Mouse (Mus musculus) adipocyte (in vitro differentiated cells): ENCODE data around the gene Sgta.
"Not testable (repeated sequence)": the region's sequence is repeated elsewhere in the genome, so short reads cannot be mapped to it uniquely, and the experiment has no call there.

Source experiments
- DNase-seq: peaks from one replicate; pipeline ENCODE4 v3.0.0-alpha.2; 2016; ENCODE audit warnings: low spot score

Sgta gene

GRCm38 (mm10) chr10:81057406-81058130 is 2.4 kb downstream of the Sgta start:
- peak; percentile 86 for DNase-seq

- not testable (repeated sequence) for DNase-seq
These were observed 4.1 kb downstream of the Sgta start for GRCm38 (mm10) chr10:81055802-81056340.

GRCm38 (mm10) chr10:81055169-81055568 is 4.8 kb downstream of the Sgta start:
- DNase-seq, result no peak

GRCm38 (mm10) chr10:81052577-81052976 is 7.4 kb downstream of the Sgta start:
- no peak for DNase-seq

- no peak for DNase-seq
These were observed 8.8 kb downstream of the Sgta start for GRCm38 (mm10) chr10:81051133-81051532.

- no peak for DNase-seq
These were observed 9.3 kb downstream of the Sgta start for GRCm38 (mm10) chr10:81050645-81051044.

- DNase-seq, result not testable (repeated sequence)
These were observed 14.7 kb downstream of the Sgta start for GRCm38 (mm10) chr10:81045246-81045645.

GRCm38 (mm10) chr10:81041458-81042175 is 18.4 kb downstream of the Sgta start:
- DNase-seq, result peak; percentile 65

GRCm38 (mm10) chr10:81036988-81037580 is 22.9 kb downstream of the Sgta start, which contains the start of gene Slc39a3:
Gene Slc39a3, minus strand, starts transcription at chr10:81037426.
- DNase-seq, result peak; percentile 97

GRCm38 (mm10) chr10:81036251-81036650 is 23.7 kb downstream of the Sgta start:
- DNase-seq, result peak; percentile 37

GRCm38 (mm10) chr10:81033586-81033985 is 26.4 kb downstream of the Sgta start:
- no peak for DNase-seq

- no peak for DNase-seq
These were observed 30.9 kb downstream of the Sgta start for GRCm38 (mm10) chr10:81029031-81029430.

- DNase-seq, result no peak
These were observed 31.8 kb downstream of the Sgta start for GRCm38 (mm10) chr10:81028219-81028618.

- DNase-seq, result peak; percentile 69
These were observed 32.6 kb downstream of the Sgta start for GRCm38 (mm10) chr10:81027331-81027730.

GRCm38 (mm10) chr10:81026857-81027256 is 33.1 kb downstream of the Sgta start:
- no peak for DNase-seq

GRCm38 (mm10) chr10:81025639-81026275 is 34.2 kb downstream of the Sgta start, which contains the start of gene Diras1:
Gene Diras1, minus strand, starts transcription at chr10:81025662.
- DNase-seq, result no peak

GRCm38 (mm10) chr10:81025047-81025621 is 34.8 kb downstream of the Sgta start:
- DNase-seq, result no peak

- no peak for DNase-seq
These were observed 35.5 kb downstream of the Sgta start for GRCm38 (mm10) chr10:81024346-81024937.

GRCm38 (mm10) chr10:81022744-81023143 is 37.2 kb downstream of the Sgta start:
- no peak for DNase-seq

- DNase-seq, result no peak
These were observed 38.4 kb downstream of the Sgta start for GRCm38 (mm10) chr10:81021547-81022110.

- peak; percentile 18 for DNase-seq
These were observed 39.8 kb downstream of the Sgta start for GRCm38 (mm10) chr10:81020207-81020606.
